Mouse (Mus musculus): Measurements from ENCODE around the gene Xdh. TPM values are rescaled to one million over a fixed set of nuclear protein-coding genes. Genes with fewer than 3 reads are reported as not detected.
A peak's percentile ranks its signal among the peaks of the same experiment; 100 is the strongest.

The Xdh gene
- polyA plus RNA-seq, 1 experiment: 15.6 TPM

DNA sequence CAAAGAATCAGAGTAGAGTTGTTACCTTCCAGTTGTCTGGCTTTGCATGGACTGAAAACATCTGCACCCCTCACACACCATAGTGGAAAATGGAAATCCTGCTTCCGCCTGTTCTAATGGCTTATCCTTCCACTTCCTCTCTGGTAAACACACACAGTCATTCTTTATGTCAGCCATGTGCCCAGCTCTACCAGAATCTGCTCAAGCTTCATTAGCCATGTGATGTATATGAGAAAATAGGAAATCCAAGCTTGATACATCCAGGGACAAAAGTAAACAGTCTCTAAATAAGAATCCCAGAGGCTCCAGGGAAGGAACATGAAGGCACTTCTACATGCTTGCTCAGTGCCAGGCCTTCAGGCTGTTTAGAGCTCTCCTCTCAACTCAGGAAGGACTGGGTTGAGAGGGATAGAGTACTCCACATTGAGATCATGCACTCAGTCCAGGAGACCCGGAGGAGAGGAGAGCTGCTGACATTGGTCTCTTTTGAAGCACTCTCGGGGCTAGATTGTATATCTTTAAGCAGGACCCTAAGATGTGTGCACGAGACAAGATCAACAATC, 17.4 kb downstream of the Xdh start:
- TF ChIP-seq CTCF (IDR thresholded peaks at IDR 0.05; ENCODE audit: extremely low read depth, insufficient read depth, insufficient read length, insufficient replicate concordance) (no peak), POLR2A (IDR thresholded peaks at IDR 0.05; ENCODE audit: low read depth, low read length) (no peak)
- no peak for DNase-seq (ENCODE audit: low read depth in 1 of 2, low spot score in 2 of 2)
- 91% methylated on average over 4 of the region's 4 CpGs for WGBS
- Histone ChIP-seq H3K4me3 (ENCODE audit: extremely low read depth, insufficient read depth, insufficient read length) (no peak overlapping the region), H3K27ac (ENCODE audit: insufficient read depth, low read length) (no peak overlapping the region), H3K27me3 (ENCODE audit: control insufficient read depth, insufficient read depth, low read length) (no peaks in the 10 kb centered on the region), H3K36me3 (ENCODE audit: control insufficient read depth, insufficient read depth, low read length) (no peaks in the 10 kb centered on the region), H3K4me1 (ENCODE audit: control insufficient read depth, insufficient read depth, insufficient read length) (no peaks in the 10 kb centered on the region)

DNA sequence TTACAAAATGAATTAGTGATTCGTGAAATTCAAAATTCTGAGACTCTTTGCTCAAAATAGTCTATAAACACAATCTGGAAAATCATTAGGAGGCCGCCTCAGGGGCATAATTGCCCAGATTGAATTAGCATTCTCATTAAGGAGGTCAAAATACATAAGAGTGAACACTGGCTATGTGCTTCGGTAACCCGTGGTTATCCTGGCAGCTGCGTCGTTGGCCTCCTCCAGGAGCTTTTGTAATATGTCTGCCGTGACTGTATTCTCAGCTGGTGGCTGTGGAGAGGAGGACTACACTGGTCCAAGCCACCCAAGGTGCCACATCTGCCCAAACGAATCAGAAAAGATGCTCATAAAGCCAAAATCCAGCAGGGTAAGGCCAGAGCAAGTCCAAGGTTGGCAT, 30.5 kb downstream of the Xdh start:
- Histone ChIP-seq H3K4me1 (ENCODE audit: control insufficient read depth, insufficient read depth, insufficient read length) (no peaks in the 10 kb centered on the region), H3K27me3 (ENCODE audit: control insufficient read depth, insufficient read depth, low read length) (no peaks in the 10 kb centered on the region), H3K36me3 (ENCODE audit: control insufficient read depth, insufficient read depth, low read length) (no peaks in the 10 kb centered on the region), H3K4me3 (ENCODE audit: extremely low read depth, insufficient read depth, insufficient read length) (no peak overlapping the region), H3K27ac (ENCODE audit: insufficient read depth, low read length) (no peak overlapping the region)
- no peak for DNase-seq (ENCODE audit: low read depth in 1 of 2, low spot score in 2 of 2)
- TF ChIP-seq CTCF (IDR thresholded peaks at IDR 0.05; ENCODE audit: extremely low read depth, insufficient read depth, insufficient read length, insufficient replicate concordance) (no peak), POLR2A (IDR thresholded peaks at IDR 0.05; ENCODE audit: low read depth, low read length) (no peak)
- WGBS: 92% methylated on average over 8 of the region's 8 CpGs

GRCm38 (mm10) chr17:73918944-73919381, 31.0 kb downstream of the Xdh start:
- TF ChIP-seq CTCF (IDR thresholded peaks at IDR 0.05; ENCODE audit: extremely low read depth, insufficient read depth, insufficient read length, insufficient replicate concordance) (no peak), POLR2A (IDR thresholded peaks at IDR 0.05; ENCODE audit: low read depth, low read length) (no peak)
- WGBS: 54% methylated on average over 7 of the region's 7 CpGs
- no peak for DNase-seq (ENCODE audit: low read depth in 1 of 2, low spot score in 2 of 2)
- Histone ChIP-seq H3K27ac (ENCODE audit: insufficient read depth, low read length) (no peak overlapping the region), H3K36me3 (ENCODE audit: control insufficient read depth, insufficient read depth, low read length) (no peaks in the 10 kb centered on the region), H3K27me3 (ENCODE audit: control insufficient read depth, insufficient read depth, low read length) (no peaks in the 10 kb centered on the region), H3K4me3 (ENCODE audit: extremely low read depth, insufficient read depth, insufficient read length) (no peak overlapping the region), H3K4me1 (ENCODE audit: control insufficient read depth, insufficient read depth, insufficient read length) (no peaks in the 10 kb centered on the region)

- 95% methylated on average over 3 of the region's 3 CpGs for WGBS
- TF ChIP-seq CTCF (IDR thresholded peaks at IDR 0.05; ENCODE audit: extremely low read depth, insufficient read depth, insufficient read length, insufficient replicate concordance): no peak
- TF ChIP-seq POLR2A (IDR thresholded peaks at IDR 0.05; ENCODE audit: low read depth, low read length): no peak
- no peaks in the 10 kb centered on the region for H3K36me3 ChIP-seq (ENCODE audit: control insufficient read depth, insufficient read depth, low read length)
These were observed 31.9 kb downstream of the Xdh start for GRCm38 (mm10) chr17:73918138-73918537.

GRCm38 (mm10) chr17:73917713-73918112, 32.3 kb downstream of the Xdh start:
- DNase-seq (ENCODE audit: low read depth in 1 of 2, low spot score in 2 of 2): no peak
- Histone ChIP-seq H3K27me3 (ENCODE audit: control insufficient read depth, insufficient read depth, low read length) (no peaks in the 10 kb centered on the region), H3K4me1 (ENCODE audit: control insufficient read depth, insufficient read depth, insufficient read length) (no peaks in the 10 kb centered on the region), H3K4me3 (ENCODE audit: extremely low read depth, insufficient read depth, insufficient read length) (no peak overlapping the region), H3K36me3 (ENCODE audit: control insufficient read depth, insufficient read depth, low read length) (no peaks in the 10 kb centered on the region), H3K27ac (ENCODE audit: insufficient read depth, low read length) (no peak overlapping the region)
- 88% methylated on average over 5 of the region's 5 CpGs for WGBS
- TF ChIP-seq CTCF (IDR thresholded peaks at IDR 0.05; ENCODE audit: extremely low read depth, insufficient read depth, insufficient read length, insufficient replicate concordance) (no peak), POLR2A (IDR thresholded peaks at IDR 0.05; ENCODE audit: low read depth, low read length) (no peak)

More at GRCm38 (mm10) chr17:73918138-73918537, 31.9 kb downstream of the Xdh start:
- H3K27me3 ChIP-seq (ENCODE audit: control insufficient read depth, insufficient read depth, low read length): no peaks in the 10 kb centered on the region
- no peak overlapping the region for H3K4me3 ChIP-seq (ENCODE audit: extremely low read depth, insufficient read depth, insufficient read length)
- H3K4me1 ChIP-seq (ENCODE audit: control insufficient read depth, insufficient read depth, insufficient read length): no peaks in the 10 kb centered on the region
- no peak overlapping the region for H3K27ac ChIP-seq (ENCODE audit: insufficient read depth, low read length)
- no peak for DNase-seq (ENCODE audit: low read depth in 1 of 2, low spot score in 2 of 2)

DNA sequence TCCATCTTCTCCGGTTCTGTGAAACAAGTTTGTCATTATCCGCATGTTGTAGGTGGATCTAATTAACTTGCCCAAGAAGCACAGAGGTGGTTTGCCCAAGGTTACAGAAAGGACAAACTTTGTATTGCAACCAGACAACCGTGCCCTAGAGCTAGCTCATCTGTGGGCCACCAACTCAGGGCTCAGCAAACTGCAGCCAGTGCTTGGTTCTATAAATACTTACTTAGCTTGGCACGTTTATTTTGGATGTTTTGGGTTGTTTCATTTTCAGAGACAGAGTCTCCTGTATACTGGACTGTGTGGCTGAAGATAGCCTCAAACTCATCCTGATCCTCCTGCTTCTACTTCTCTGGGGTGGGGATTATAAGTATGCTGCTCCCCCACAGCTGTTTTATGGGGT, 35.3 kb downstream of the Xdh start:
- Histone ChIP-seq H3K36me3 (ENCODE audit: control insufficient read depth, insufficient read depth, low read length) (no peaks in the 10 kb centered on the region), H3K27ac (ENCODE audit: insufficient read depth, low read length) (no peak overlapping the region), H3K4me1 (ENCODE audit: control insufficient read depth, insufficient read depth, insufficient read length) (no peaks in the 10 kb centered on the region), H3K27me3 (ENCODE audit: control insufficient read depth, insufficient read depth, low read length) (no peaks in the 10 kb centered on the region), H3K4me3 (ENCODE audit: extremely low read depth, insufficient read depth, insufficient read length) (no peak overlapping the region)
- whole genome bisulfite sequencing: 58% methylated on average over 4 of the region's 4 CpGs
- no peak for DNase-seq (ENCODE audit: low read depth in 1 of 2, low spot score in 2 of 2)
- TF ChIP-seq CTCF (IDR thresholded peaks at IDR 0.05; ENCODE audit: extremely low read depth, insufficient read depth, insufficient read length, insufficient replicate concordance) (no peak), POLR2A (IDR thresholded peaks at IDR 0.05; ENCODE audit: low read depth, low read length) (no peak)

GRCm38 (mm10) chr17:73906076-73906475, 43.9 kb downstream of the Xdh start:
- TF ChIP-seq POLR2A (IDR thresholded peaks at IDR 0.05; ENCODE audit: low read depth, low read length) (no peak), CTCF (IDR thresholded peaks at IDR 0.05; ENCODE audit: extremely low read depth, insufficient read depth, insufficient read length, insufficient replicate concordance) (no peak)

More at GRCm38 (mm10) chr17:73906076-73906475, 43.9 kb downstream of the Xdh start:
- H3K36me3 ChIP-seq (ENCODE audit: control insufficient read depth, insufficient read depth, low read length): no peaks in the 10 kb centered on the region
- H3K27me3 ChIP-seq (ENCODE audit: control insufficient read depth, insufficient read depth, low read length): no peaks in the 10 kb centered on the region
- H3K4me1 ChIP-seq (ENCODE audit: control insufficient read depth, insufficient read depth, insufficient read length): no peaks in the 10 kb centered on the region
- DNase-seq (ENCODE audit: low read depth in 1 of 2, low spot score in 2 of 2): no peak
- H3K27ac ChIP-seq (ENCODE audit: insufficient read depth, low read length): peak overlapping the region; percentile 47
- 84% methylated on average over 8 of the region's 8 CpGs for WGBS
- H3K4me3 ChIP-seq (ENCODE audit: extremely low read depth, insufficient read depth, insufficient read length): no peak overlapping the region
